Mouse (Mus musculus): Measurements from ENCODE around the gene Lrch3. TPM values are rescaled to one million over a fixed set of nuclear protein-coding genes. Genes with fewer than 3 reads are reported as not detected.
A peak's percentile ranks its signal among the peaks of the same experiment; 100 is the strongest.

The Lrch3 gene
- polyA plus RNA-seq, 1 experiment = 32.5 TPM

DNA sequence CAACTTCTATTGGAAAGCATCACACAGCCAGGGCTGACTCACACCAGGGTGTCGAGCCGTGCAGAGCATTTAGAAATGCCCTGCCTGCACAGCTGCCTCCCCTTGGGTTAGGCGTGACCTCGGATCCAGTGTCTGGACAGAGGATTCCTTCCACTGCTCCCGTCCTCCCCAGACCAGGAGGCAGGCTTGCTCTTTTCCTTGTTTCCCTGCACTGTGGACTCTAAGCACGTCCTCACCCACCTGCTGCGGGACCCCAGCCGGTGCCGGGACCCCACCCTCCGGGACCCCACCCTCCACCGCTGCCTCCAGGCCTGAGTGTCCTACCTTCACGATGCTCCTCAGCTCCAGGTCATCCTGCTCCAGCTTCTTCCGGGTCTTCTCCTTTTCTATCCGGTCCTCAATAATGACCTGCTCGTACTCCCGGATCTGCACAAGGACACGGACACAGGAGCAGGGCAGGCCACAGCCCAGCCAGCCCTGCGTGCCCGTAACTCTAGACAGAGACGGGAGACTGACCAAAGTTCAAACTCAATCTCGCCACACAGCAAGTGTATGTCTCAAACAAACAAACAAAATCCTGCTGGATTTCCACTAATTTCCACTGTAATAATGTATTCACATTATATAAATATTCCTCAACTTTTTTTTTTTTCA is 105.3 kb downstream of the Lrch3 start:
- H3K9ac ChIP-seq (ENCODE audit: low read depth, poor library complexity, severe bottlenecking) = no peak overlapping the region
- TF ChIP-seq EP300 (IDR thresholded peaks at IDR 0.05; ENCODE audit: insufficient read depth, low read depth, low read length) = peak; percentile 75; the same call in 1 of the 2 replicates
- no peak for TF ChIP-seq CTCF (IDR thresholded peaks at IDR 0.05; ENCODE audit: low read depth, low read length)
- H3K27ac ChIP-seq (ENCODE audit: insufficient read depth, low read length) = no peak overlapping the region
- no peaks in the 10 kb centered on the region for H3K9me3 ChIP-seq (replicated peaks; ENCODE audit: control insufficient read depth, insufficient read depth, low read length, poor library complexity, severe bottlenecking)
- H3K27me3 ChIP-seq (ENCODE audit: control insufficient read depth, insufficient read depth, low read length, poor library complexity, severe bottlenecking) = no peaks in the 10 kb centered on the region
- peak overlapping the region; percentile 20; the same call in 1 of the 2 replicates for H3K4me3 ChIP-seq (ENCODE audit: low read depth, low read length)
- H3K36me3 ChIP-seq (ENCODE audit: control insufficient read depth, insufficient read depth, low read length, poor library complexity, severe bottlenecking) = no peaks in the 10 kb centered on the region; the same call in 1 of the 2 replicates
- no peaks in the 10 kb centered on the region for H3K4me1 ChIP-seq (ENCODE audit: control insufficient read depth, insufficient read depth, low read length)

DNA sequence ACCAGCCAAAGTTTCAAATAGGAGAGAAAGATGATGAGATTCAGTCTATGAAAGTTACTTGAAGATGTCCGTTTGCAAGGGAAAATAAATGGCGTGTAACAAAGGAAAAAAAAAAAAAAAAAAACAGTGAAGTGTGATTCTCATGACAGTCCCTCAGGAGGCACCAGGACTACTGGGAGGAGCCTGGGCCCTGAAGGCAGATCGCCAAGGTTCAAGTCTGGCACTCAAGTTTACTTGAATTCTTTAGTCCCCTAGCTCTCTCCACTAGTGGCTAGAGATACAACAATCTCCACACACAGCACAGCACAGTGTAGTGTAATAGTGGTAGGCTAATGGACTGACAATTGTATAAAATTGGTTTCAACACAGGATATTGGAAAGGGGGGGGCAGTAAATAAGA is 107.5 kb downstream of the Lrch3 start:
- H3K27me3 ChIP-seq (ENCODE audit: control insufficient read depth, insufficient read depth, low read length, poor library complexity, severe bottlenecking) = no peaks in the 10 kb centered on the region
- TF ChIP-seq CTCF (IDR thresholded peaks at IDR 0.05; ENCODE audit: low read depth, low read length) (no peak), EP300 (IDR thresholded peaks at IDR 0.05; ENCODE audit: insufficient read depth, low read depth, low read length) (no peak), POLR2A (IDR thresholded peaks at IDR 0.05; ENCODE audit: insufficient read depth, low read length) (no peak)
- no peaks in the 10 kb centered on the region for H3K9me3 ChIP-seq (replicated peaks; ENCODE audit: control insufficient read depth, insufficient read depth, low read length, poor library complexity, severe bottlenecking)
- H3K9ac ChIP-seq (ENCODE audit: low read depth, poor library complexity, severe bottlenecking) = no peak overlapping the region
- no peak overlapping the region for H3K4me3 ChIP-seq (ENCODE audit: low read depth, low read length)
- H3K27ac ChIP-seq (ENCODE audit: insufficient read depth, low read length) = no peak overlapping the region
- H3K36me3 ChIP-seq (ENCODE audit: control insufficient read depth, insufficient read depth, low read length, poor library complexity, severe bottlenecking) = no peaks in the 10 kb centered on the region
- H3K4me1 ChIP-seq (ENCODE audit: control insufficient read depth, insufficient read depth, low read length) = no peaks in the 10 kb centered on the region

DNA sequence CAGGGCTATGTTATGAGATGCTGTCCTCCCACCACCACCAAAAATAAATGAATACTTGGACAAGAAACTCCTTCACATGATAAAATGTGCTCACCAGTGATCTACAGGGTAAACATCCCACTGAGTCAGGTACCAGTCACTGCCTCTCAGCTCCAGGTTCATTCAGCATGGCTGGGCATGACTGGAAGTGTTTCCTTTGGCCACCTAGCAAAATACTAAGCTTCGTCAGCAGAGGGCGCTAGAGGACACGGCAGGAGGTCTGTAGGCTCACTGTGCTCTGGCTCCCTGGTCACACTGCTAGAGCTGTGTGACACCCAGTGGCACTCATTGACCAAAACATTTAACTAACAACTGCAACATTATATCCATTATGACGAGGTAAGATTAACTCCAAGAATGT is 109.8 kb downstream of the Lrch3 start:
- no peaks in the 10 kb centered on the region for H3K9me3 ChIP-seq (replicated peaks; ENCODE audit: control insufficient read depth, insufficient read depth, low read length, poor library complexity, severe bottlenecking)
- TF ChIP-seq EP300 (IDR thresholded peaks at IDR 0.05; ENCODE audit: insufficient read depth, low read depth, low read length) (0 out of 2 replicates have a peak, but pooled peaks have one; percentile 42), POLR2A (IDR thresholded peaks at IDR 0.05; ENCODE audit: insufficient read depth, low read length) (no peak), CTCF (IDR thresholded peaks at IDR 0.05; ENCODE audit: low read depth, low read length) (peak; percentile 100)

DNA sequence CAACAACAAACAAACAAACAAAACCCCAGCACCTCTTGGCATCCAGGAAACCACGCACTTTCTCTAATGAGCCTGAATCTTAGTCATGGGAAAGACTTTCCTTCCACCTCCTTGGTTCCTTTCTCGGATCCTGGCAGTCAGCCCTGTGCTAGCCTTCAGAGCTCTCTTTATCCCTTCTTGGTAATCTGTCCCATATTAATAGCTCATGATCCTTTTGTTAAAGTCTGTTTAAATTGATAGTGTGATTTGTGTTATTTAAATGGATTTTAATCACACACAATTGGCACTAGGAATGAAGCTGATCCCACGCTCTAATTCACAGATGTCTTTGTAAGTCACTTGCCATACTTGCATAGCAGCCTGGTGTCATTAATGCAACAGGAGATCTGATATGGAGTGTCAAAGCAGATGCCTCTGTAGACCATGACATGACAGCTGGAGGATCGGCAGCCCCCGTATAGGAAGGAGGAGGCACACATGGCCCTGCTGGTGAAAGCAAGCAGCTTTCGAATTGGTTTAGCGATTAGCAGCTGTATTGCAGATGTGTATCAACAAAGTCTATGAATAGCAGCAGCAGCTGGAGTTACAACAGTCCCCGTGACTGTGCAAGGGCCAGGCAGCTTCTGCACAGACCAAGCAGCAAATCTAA is 110.7 kb downstream of the Lrch3 start:
- Histone ChIP-seq H3K27me3 (ENCODE audit: control insufficient read depth, insufficient read depth, low read length, poor library complexity, severe bottlenecking) (no peaks in the 10 kb centered on the region), H3K4me1 (ENCODE audit: control insufficient read depth, insufficient read depth, low read length) (no peaks in the 10 kb centered on the region), H3K36me3 (ENCODE audit: control insufficient read depth, insufficient read depth, low read length, poor library complexity, severe bottlenecking) (no peaks in the 10 kb centered on the region; the same call in 1 of the 2 replicates), H3K27ac (ENCODE audit: insufficient read depth, low read length) (no peak overlapping the region), H3K9me3 (replicated peaks; ENCODE audit: control insufficient read depth, insufficient read depth, low read length, poor library complexity, severe bottlenecking) (no peaks in the 10 kb centered on the region), H3K4me3 (ENCODE audit: low read depth, low read length) (no peak overlapping the region), H3K9ac (ENCODE audit: low read depth, poor library complexity, severe bottlenecking) (no peak overlapping the region)
- TF ChIP-seq CTCF (IDR thresholded peaks at IDR 0.05; ENCODE audit: low read depth, low read length) (no peak), POLR2A (IDR thresholded peaks at IDR 0.05; ENCODE audit: insufficient read depth, low read length) (no peak), EP300 (IDR thresholded peaks at IDR 0.05; ENCODE audit: insufficient read depth, low read depth, low read length) (no peak)

More for the DNA sequence above, 109.8 kb downstream of the Lrch3 start:
- no peak overlapping the region for H3K4me3 ChIP-seq (ENCODE audit: low read depth, low read length)
- no peak overlapping the region for H3K9ac ChIP-seq (ENCODE audit: low read depth, poor library complexity, severe bottlenecking)
- no peaks in the 10 kb centered on the region; the same call in 1 of the 2 replicates for H3K36me3 ChIP-seq (ENCODE audit: control insufficient read depth, insufficient read depth, low read length, poor library complexity, severe bottlenecking)
- H3K4me1 ChIP-seq (ENCODE audit: control insufficient read depth, insufficient read depth, low read length) = no peaks in the 10 kb centered on the region
- no peaks in the 10 kb centered on the region for H3K27me3 ChIP-seq (ENCODE audit: control insufficient read depth, insufficient read depth, low read length, poor library complexity, severe bottlenecking)
- H3K27ac ChIP-seq (ENCODE audit: insufficient read depth, low read length) = no peak overlapping the region

DNA sequence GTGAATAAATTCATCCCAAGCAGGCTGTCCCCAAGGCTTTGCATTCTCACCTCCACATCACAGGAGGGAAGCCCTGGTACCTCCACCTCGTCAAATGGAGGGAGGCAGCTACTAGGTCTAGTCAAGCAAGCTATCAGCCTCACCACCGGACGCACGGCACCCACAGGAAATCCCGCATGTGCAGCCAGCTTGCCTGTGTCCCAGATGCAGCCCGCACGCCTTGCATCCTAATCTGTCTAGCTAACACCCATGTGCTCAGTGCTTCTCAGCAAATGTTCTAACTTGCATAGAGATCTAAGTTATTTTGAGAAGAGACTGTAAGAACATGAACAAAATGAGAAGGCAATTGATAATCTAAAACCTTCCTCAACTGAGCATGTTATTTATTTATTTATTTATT is 112.5 kb downstream of the Lrch3 start:
- TF ChIP-seq POLR2A (IDR thresholded peaks at IDR 0.05; ENCODE audit: insufficient read depth, low read length) (no peak), CTCF (IDR thresholded peaks at IDR 0.05; ENCODE audit: low read depth, low read length) (no peak), EP300 (IDR thresholded peaks at IDR 0.05; ENCODE audit: insufficient read depth, low read depth, low read length) (no peak)
- no peak overlapping the region for H3K27ac ChIP-seq (ENCODE audit: insufficient read depth, low read length)
- H3K9ac ChIP-seq (ENCODE audit: low read depth, poor library complexity, severe bottlenecking) = no peak overlapping the region

DNA sequence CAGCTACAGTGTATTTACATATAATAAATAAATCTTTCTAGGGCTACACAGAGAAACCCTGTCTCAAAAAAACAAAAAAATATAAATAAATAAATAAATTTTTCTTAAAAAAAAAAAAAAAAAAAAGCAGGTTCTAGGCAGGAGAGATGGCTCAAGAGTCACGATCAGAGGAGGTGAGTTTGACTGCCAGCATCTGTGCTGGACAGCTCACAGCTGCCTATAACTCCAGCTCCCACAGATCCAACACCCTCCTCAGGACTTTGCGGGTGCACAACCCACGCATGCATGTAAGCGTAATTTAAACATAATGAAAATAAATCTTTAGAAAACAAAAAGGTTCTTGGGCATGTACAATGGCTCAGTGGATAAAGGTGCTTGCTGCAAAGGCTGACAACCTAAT is 122.1 kb downstream of the Lrch3 start:
- no peak overlapping the region for H3K4me3 ChIP-seq (ENCODE audit: low read depth, low read length)
- H3K9ac ChIP-seq (ENCODE audit: low read depth, poor library complexity, severe bottlenecking) = no peak overlapping the region
- peaks cover 2% of the 10 kb centered on the region for H3K4me1 ChIP-seq (ENCODE audit: control insufficient read depth, insufficient read depth, low read length)
- TF ChIP-seq CTCF (IDR thresholded peaks at IDR 0.05; ENCODE audit: low read depth, low read length) (no peak), EP300 (IDR thresholded peaks at IDR 0.05; ENCODE audit: insufficient read depth, low read depth, low read length) (no peak), POLR2A (IDR thresholded peaks at IDR 0.05; ENCODE audit: insufficient read depth, low read length) (no peak)
- no peaks in the 10 kb centered on the region for H3K27me3 ChIP-seq (ENCODE audit: control insufficient read depth, insufficient read depth, low read length, poor library complexity, severe bottlenecking)
- H3K36me3 ChIP-seq (ENCODE audit: control insufficient read depth, insufficient read depth, low read length, poor library complexity, severe bottlenecking) = no peaks in the 10 kb centered on the region
- no peak overlapping the region for H3K27ac ChIP-seq (ENCODE audit: insufficient read depth, low read length)
- no peaks in the 10 kb centered on the region for H3K9me3 ChIP-seq (replicated peaks; ENCODE audit: control insufficient read depth, insufficient read depth, low read length, poor library complexity, severe bottlenecking)

More for the DNA sequence above, 112.5 kb downstream of the Lrch3 start:
- H3K4me3 ChIP-seq (ENCODE audit: low read depth, low read length) = no peak overlapping the region
- no peaks in the 10 kb centered on the region for H3K27me3 ChIP-seq (ENCODE audit: control insufficient read depth, insufficient read depth, low read length, poor library complexity, severe bottlenecking)
- no peaks in the 10 kb centered on the region for H3K9me3 ChIP-seq (replicated peaks; ENCODE audit: control insufficient read depth, insufficient read depth, low read length, poor library complexity, severe bottlenecking)
- H3K36me3 ChIP-seq (ENCODE audit: control insufficient read depth, insufficient read depth, low read length, poor library complexity, severe bottlenecking) = no peaks in the 10 kb centered on the region; the same call in 1 of the 2 replicates
- no peaks in the 10 kb centered on the region for H3K4me1 ChIP-seq (ENCODE audit: control insufficient read depth, insufficient read depth, low read length)
